Mouse (Mus musculus) cerebellum, adult 9-11 months (tissue): ENCODE results near the gene Clcn7.
"Not testable (repeated sequence)": the region's sequence is repeated elsewhere in the genome, so short reads cannot be mapped to it uniquely, and the experiment has no call there.

ENCODE experiments used
- DNase-seq: peaks from one replicate; pipeline ENCODE4 v3.0.0; 2022

Clcn7 gene

DNA sequence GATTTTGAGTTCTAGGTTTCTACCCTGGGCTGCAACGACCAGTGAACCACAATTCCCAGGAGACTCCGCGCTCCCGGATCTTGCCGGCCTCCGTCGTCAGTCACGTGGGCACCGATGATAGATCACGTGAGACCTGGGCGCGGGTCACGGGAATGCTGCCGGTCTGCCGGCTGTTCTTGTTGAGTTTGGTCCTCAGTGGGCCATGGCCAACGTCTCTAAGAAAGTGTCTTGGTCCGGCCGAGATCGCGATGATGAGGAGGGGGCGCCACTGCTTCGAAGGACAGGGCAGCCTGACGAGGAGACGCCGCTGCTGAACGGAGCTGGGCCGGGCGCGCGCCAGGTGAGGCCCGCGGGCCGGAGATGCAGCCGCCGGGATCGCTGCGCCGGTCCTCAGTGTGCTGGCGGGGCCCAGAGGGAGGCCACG is at the start of gene Clcn7:
Gene Clcn7, plus strand, starts transcription at position 117 of the 424 bp plus-strand sequence.
- peak; percentile 93 for DNase-seq

DNA sequence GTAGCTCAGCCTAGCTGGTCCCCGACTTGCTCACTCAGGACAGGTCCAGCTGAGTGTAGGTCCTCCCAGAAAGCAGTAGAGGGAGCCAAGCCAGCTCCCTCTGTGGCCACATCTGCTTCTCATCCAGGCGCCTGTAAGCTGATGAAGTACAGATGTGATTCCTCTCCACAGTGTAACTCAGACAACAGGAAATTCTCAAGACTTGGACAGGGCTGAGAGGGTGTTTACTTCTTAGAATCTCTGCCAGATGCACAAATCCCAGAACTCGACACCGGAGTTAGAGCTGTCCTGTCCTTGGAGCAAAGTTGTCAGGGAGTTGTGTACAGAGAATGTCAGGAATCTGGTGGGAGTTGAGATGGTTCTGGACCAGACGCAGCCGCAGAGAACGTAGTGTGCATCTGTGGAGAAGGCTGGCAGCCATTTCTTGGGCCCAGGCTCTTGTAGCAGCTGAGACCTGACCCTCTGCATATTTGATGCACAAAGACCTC is 49.7 kb upstream of the Clcn7 start, which contains the start of gene Tmem204:
Gene Tmem204, minus strand, starts transcription at position 148 of the 488 bp plus-strand sequence.
- no peak for DNase-seq

DNA sequence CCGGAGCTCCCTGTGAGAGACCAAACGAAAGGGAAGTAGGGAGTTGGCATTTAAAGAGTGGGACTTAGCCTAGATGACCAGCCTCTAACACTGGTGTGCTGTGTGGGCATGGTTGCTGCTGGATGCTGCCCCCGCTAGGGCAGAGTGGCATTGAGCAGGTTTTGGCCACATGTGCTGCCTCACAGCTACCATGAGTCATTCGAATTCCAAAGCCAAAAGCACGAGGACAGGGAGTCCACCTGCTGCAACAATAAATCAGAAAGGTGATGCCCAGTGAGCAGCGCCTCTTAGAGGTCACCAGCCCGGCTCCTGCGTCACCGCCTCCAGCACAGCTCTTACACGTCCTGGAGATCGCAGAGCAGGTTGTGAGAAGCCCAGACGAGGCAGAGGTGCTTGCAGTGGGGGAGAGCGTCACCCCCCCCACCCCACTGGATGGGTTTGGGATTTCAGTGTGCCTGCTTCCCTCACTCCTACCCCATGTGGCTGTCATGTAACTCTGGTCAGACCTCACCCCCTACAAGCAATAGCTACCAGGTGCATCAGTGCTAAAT is 48.3 kb upstream of the Clcn7 start:
- no peak for DNase-seq

- DNase-seq = no peak
Observed at GRCm38 (mm10) chr17:25086724-25087123, 46.5 kb upstream of the Clcn7 start.

GRCm38 (mm10) chr17:25089158-25089557 is 44.0 kb upstream of the Clcn7 start:
- no peak for DNase-seq

- DNase-seq = no peak
Observed at GRCm38 (mm10) chr17:25090450-25090849, 42.7 kb upstream of the Clcn7 start.

DNA sequence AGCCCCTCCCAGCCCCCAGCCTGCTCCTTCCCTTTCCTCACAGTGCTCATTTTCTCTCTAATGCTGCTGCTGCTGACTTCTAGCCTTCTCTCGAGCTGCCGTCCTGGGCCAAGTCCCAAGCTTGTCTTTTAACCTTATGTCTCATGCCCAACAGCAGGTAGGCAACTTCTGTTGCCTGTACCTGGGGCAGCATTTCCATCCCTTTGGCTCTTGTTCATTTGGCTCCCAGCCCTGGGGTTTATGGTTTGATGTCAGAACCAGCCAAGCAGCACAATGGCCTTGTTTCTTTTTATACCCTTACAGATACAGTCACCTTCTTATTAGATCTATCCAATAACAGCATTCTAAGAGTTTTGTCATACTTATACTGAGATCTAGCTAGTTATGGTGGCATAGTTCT is 37.0 kb upstream of the Clcn7 start:
- peak; percentile 70 for DNase-seq

DNA sequence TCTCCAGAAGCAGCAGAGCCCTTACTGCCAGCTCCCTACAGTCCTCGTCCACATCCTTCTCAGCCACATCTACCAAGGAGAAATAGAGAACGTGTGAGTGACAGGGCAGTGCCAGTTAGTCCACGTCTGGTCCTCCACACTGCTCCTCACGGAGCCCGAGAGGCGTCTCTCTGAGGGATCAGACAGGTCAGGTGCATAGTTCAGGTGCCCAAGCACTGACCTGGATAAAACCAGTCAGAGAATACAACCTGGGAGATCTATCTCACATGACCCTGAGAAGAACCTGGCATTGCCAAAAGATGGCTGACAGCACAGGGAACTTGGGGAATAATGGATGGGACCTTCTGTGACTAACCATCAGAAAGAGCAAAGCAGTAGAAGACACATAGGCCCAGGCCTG is 33.1 kb upstream of the Clcn7 start:
- DNase-seq = no peak

GRCm38 (mm10) chr17:25101338-25101737 is 31.9 kb upstream of the Clcn7 start:
- DNase-seq = no peak

GRCm38 (mm10) chr17:25107786-25108185 is 25.4 kb upstream of the Clcn7 start:
- DNase-seq = no peak

DNA sequence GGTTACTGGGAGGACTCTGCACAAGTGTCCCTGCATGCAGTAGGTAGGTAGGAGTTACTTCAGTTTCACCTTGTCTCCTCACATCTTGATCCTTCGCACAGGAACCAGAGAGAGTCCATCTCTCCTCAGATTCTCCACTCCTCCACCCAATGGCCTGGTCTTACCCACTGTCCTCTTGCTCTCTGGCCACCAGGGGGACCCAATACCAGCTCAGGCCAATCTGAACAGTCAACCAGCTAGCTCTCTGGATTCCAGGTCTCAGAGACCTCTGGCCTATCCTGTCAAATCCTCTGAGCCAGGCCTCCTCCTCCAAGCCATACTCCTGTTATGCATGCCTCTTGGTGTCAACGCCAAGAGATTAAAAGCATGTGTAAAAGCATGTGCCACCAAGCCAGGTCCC is 23.6 kb upstream of the Clcn7 start:
- DNase-seq = peak; percentile 59

DNA sequence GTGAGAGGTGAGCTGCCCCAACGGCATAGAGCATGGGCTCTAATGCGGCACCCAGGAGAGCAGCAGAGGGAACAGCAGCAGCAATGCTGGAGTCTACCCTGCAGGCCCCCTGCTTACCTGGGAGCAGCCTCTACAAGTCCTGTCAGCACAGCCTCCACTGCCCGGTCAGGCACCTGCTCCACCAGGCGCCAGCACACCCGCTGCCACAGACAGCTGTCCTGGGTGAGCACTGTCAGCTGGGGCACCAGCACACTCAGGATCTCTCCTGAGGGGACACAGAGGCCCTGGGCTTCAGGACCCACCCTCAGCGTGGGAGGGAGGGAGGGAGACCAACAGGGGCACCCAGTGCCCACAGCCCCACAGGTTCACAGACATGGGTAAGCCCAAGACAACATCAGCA is 22.6 kb upstream of the Clcn7 start:
- no peak for DNase-seq

DNA sequence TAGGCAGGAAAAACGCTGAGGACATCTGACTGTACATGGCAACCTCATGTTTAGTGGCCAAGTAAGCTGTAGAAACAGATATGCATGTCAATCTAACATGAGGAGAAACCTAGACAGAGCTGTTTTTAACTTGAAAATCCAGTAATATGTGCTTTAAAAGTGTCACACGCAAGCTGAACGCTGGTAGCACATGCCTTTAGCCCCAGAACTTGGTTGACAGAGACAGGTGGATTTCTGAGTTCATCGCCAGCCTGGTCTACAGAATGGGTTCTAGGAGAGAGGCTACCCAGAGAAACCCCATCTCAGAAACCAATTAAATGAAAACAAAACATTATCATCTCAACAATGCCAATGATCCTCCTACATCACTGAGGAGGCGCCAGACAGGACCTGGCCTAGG is 22.0 kb upstream of the Clcn7 start:
- DNase-seq = no peak

GRCm38 (mm10) chr17:25111739-25112422 is 21.3 kb upstream of the Clcn7 start:
- peak; percentile 85 for DNase-seq

- DNase-seq = no peak
Observed at GRCm38 (mm10) chr17:25112423-25112810, 20.8 kb upstream of the Clcn7 start.

GRCm38 (mm10) chr17:25114908-25115645 is 18.1 kb upstream of the Clcn7 start:
- no peak for DNase-seq

DNA sequence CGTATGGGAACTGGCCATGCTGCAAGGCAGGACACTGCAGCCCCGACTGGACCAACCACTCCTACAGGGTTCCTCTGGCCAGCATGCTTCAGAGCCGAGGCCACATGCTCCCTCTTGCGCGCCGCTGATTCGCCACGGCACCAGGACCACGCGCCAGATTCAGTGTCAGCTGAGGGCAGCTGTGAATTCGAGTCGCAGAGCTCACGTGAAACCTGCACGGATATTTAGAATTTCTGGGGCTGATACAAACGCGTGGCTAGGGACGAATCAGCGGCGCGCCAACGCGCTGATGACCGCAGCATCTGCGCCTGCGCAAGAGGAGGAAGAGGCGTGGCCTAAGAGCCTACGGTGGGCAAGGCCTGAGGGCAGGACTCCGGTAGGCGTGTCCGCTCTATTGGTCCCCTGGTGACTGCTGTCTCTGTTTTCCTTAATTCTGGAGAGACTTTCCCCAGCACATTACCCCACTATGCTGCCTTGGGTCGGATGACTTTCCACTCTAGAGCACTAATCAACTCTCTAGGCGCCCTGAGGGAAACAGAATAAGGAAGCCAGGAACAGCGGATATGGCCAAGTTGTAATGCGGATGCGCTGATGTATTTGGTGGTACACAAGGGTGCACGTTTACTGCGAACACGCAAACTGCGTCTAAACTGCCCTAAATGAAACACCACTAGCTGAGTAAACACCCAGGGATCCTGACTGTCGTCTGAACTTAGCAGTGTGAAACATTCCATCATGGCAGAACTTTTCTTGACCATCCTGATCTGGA is 17.3 kb upstream of the Clcn7 start, which contains the start of gene Telo2:
Gene Telo2, minus strand, starts transcription at position 304 of the 769 bp plus-strand sequence.
- peak; percentile 93 for DNase-seq

DNA sequence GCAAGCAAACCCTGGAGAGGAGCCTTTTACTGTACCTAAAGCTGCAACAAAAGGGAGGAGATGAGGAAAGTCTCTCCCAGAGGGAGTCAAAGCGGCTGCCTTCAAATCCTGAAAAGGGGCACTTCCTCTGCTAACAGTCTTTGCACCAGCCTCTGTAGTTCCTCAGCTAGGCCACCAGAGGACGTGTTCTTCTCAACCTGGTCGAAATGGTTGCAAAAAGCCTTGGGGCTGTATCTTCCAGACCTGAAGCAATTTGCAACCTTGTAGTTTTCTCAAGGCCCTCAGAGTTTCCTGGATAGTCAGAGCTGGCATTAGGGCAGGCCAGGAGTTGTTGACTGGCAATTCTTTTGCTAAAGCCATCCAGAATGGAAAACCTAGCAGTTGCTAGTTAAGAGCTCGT is 15.9 kb upstream of the Clcn7 start:
- DNase-seq = no peak

- DNase-seq = no peak
Observed at GRCm38 (mm10) chr17:25120406-25120805, 12.8 kb upstream of the Clcn7 start, which contains the start of gene Ptx4. Gene Ptx4, plus strand, starts transcription at chr17:25120760.

DNA sequence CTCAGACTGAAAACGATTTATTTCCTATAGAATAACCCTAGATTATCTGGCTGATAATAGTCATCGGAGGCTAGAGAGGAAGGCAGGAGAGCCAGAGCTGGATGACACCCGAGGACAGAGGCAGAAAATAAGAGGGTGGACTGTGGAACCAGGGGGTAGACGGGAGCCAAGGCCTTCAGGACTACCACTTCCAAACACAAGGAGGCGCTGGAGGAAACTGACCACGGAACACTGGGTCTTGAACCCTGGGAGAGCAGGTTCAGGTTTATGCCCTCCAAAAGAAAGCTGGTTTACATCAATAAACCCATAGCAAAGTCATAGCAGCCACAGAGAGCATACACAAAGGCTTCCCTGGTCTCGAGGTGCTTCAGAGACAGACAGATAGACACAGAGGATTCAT is 9.2 kb upstream of the Clcn7 start:
- DNase-seq = no peak

DNA sequence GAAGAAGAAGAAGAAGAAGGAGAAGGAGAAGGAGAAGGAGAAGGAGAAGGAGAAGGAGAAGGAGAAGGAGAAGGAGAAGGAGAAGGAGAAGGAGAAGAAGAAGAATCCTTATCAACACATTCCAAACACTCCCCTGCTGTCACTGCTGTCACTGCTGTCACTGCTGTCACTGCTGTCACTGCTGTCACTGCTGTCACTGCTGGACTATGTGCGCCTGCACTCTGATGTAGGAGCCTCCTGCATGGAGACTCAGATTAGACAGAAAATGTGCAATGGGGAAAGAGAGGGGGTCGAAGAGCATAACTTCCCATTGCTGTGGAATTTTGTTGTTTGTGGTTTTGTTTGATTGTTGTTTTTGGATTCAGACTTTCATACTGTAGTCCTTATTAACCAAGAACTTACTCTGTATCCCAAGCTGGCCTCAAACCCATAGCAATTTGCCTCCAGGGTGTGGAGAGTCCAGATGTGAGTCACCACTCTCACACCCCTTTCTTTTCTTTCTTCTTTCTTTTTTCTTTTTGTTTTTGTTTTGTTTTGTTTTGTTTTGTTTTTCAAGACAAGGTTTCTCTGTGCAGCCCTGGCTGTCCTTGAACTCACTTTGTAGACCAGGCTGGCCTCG is 7.6 kb upstream of the Clcn7 start:
- DNase-seq = not testable (repeated sequence)

GRCm38 (mm10) chr17:25127079-25127478 is 6.1 kb upstream of the Clcn7 start:
- no peak for DNase-seq
